Mouse (Mus musculus) layer of hippocampus, adult 18-20 months (tissue): Measurements from ENCODE around the gene Ccdc157. TPM values are rescaled to one million over a fixed set of nuclear protein-coding genes. Genes with fewer than 3 reads are reported as not detected.
"Not testable (repeated sequence)": the region's sequence is repeated elsewhere in the genome, so short reads cannot be mapped to it uniquely, and the experiment has no call there.

Experiments used
- DNase-seq, 2 experiments: peaks; one replicate each; pipeline ENCODE4 v3.0.0; 2022; ENCODE audit warnings: low spot score in 2 of 2
- total RNA-seq, 2 experiments: library from RNA; stranded (reverse); gene quantifications; 2 replicates each; pipeline ENCODE4 v1.2.3; 2021

Gene Ccdc157
- total RNA-seq, 2 experiments from 2014 or later, result 10.4 to 11.7 TPM

- DNase-seq, result peak; percentile 76 to 89
Measured at GRCm38 (mm10) chr11:4134986-4135935, 24.8 kb downstream of the Ccdc157 start, which contains the start of gene Rnf215. Gene Rnf215 (plus strand): TSS chr11:4135202.

GRCm38 (mm10) chr11:4134400-4134799 lies 25.7 kb downstream of the Ccdc157 start:
- no peak for DNase-seq

- no peak for DNase-seq
Measured at GRCm38 (mm10) chr11:4133450-4133849, 26.6 kb downstream of the Ccdc157 start.

- DNase-seq, result not testable (repeated sequence)
Measured at GRCm38 (mm10) chr11:4128461-4128860, 31.6 kb downstream of the Ccdc157 start.

- DNase-seq, result no peak
Measured at GRCm38 (mm10) chr11:4127059-4127458, 33.0 kb downstream of the Ccdc157 start.

- DNase-seq, result peak in 1 of 2 experiments; percentile 68
Measured at GRCm38 (mm10) chr11:4123922-4124321, 36.2 kb downstream of the Ccdc157 start.

GRCm38 (mm10) chr11:4122742-4123579 lies 37.1 kb downstream of the Ccdc157 start, which contains the start of gene Sec14l2:
Gene Sec14l2 (minus strand): TSS chr11:4123415.
- no peak for DNase-seq

GRCm38 (mm10) chr11:4122226-4122625 lies 37.9 kb downstream of the Ccdc157 start:
- no peak for DNase-seq

- DNase-seq, result no peak
Measured at GRCm38 (mm10) chr11:4121691-4122090, 38.4 kb downstream of the Ccdc157 start.

- no peak for DNase-seq
Measured at GRCm38 (mm10) chr11:4119635-4120034, 40.5 kb downstream of the Ccdc157 start.

GRCm38 (mm10) chr11:4118081-4118921 lies 41.8 kb downstream of the Ccdc157 start:
- peak; percentile 74 to 81 for DNase-seq

GRCm38 (mm10) chr11:4117372-4118071 lies 42.6 kb downstream of the Ccdc157 start:
- DNase-seq, result no peak

GRCm38 (mm10) chr11:4116458-4117141 lies 43.5 kb downstream of the Ccdc157 start:
- peak in 1 of 2 experiments; percentile 67 for DNase-seq

GRCm38 (mm10) chr11:4115407-4115806 lies 44.7 kb downstream of the Ccdc157 start:
- DNase-seq, result no peak

- not testable (repeated sequence) for DNase-seq
Measured at GRCm38 (mm10) chr11:4114541-4114940, 45.6 kb downstream of the Ccdc157 start.

- DNase-seq, result no peak
Measured at GRCm38 (mm10) chr11:4113970-4114369, 46.1 kb downstream of the Ccdc157 start.

- no peak for DNase-seq
Measured at GRCm38 (mm10) chr11:4113496-4113895, 46.6 kb downstream of the Ccdc157 start.

- no peak for DNase-seq
Measured at GRCm38 (mm10) chr11:4112861-4113260, 47.2 kb downstream of the Ccdc157 start.

GRCm38 (mm10) chr11:4112033-4112432 lies 48.1 kb downstream of the Ccdc157 start:
- DNase-seq, result no peak
